Mouse (Mus musculus): Measurements from ENCODE around the gene Smim24. TPM values are rescaled to one million over a fixed set of nuclear protein-coding genes. Genes with fewer than 3 reads are reported as not detected.

The Smim24 gene
- polyA plus RNA-seq, 1 experiment from 2014 or later = 1.5 TPM

DNA sequence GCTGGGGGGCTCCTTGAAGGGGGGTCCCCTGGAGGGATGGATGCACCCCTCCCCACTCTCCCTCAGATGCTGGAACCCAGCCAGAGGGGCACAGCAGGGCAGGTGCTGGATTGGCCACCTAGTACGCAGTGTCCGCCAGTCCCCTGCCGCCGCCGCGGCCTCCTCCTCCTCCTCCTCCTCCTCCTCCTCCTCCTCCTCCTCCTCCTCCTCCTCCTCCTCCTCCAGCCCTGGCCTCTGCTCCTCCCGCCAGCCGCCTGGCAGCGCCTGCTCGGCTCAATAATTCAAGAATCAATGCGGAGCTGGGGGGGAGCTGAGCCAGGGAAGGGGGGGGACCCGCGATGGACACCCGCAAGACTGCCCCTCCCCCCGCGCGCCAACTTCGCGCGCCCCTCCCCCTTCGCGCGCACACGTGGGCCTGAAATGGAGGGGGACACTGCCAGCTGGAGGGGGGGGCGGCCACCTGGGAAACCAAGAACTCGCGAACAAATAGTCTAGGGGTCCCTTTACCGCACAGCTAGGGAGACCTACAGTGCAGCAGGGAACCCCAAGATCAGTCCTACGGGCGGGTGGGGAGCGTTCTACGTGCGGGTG, 33.3 kb downstream of the Smim24 start:
- WGBS = 0% methylated on average over 18 of the region's 33 CpGs
- Histone ChIP-seq H3K9ac (ENCODE audit: low read length) (peak overlapping the region; percentile 58), H3K27me3 (replicated peaks; ENCODE audit: control insufficient read depth, insufficient read depth, low read length) (0 out of 2 replicates have a peak, but pooled peaks cover 8% of the 10 kb centered on the region), H3K27ac (ENCODE audit: low read depth, low read length) (peak overlapping the region; percentile 40; the same call in 1 of the 2 replicates), H3K4me2 (ENCODE audit: low read length) (peak overlapping the region; percentile 71), H3K4me3 (ENCODE audit: low read depth, low read length) (peak overlapping the region; percentile 37), H3K36me3 (ENCODE audit: control insufficient read depth, insufficient read depth, low read length) (no peaks in the 10 kb centered on the region), H3K9me3 (replicated peaks; ENCODE audit: control insufficient read depth, low read length) (no peaks in the 10 kb centered on the region), H3K4me1 (ENCODE audit: control insufficient read depth, insufficient read depth, low read length) (peaks cover 22% of the 10 kb centered on the region)
- DNase-seq (ENCODE audit: low spot score) = peak; percentile 59
- no peak for ATAC-seq

GRCm38 (mm10) chr10:81426897-81427296, 34.0 kb downstream of the Smim24 start:
- Histone ChIP-seq H3K4me2 (ENCODE audit: low read length) (peak overlapping the region; percentile 71), H3K36me3 (ENCODE audit: control insufficient read depth, insufficient read depth, low read length) (no peaks in the 10 kb centered on the region), H3K27me3 (replicated peaks; ENCODE audit: control insufficient read depth, insufficient read depth, low read length) (0 out of 2 replicates have a peak, but pooled peaks cover 8% of the 10 kb centered on the region), H3K4me1 (ENCODE audit: control insufficient read depth, insufficient read depth, low read length) (peaks cover 23% of the 10 kb centered on the region), H3K27ac (ENCODE audit: low read depth, low read length) (peak overlapping the region; percentile 9; the same call in 1 of the 2 replicates), H3K9me3 (replicated peaks; ENCODE audit: control insufficient read depth, low read length) (no peaks in the 10 kb centered on the region), H3K4me3 (ENCODE audit: low read depth, low read length) (peak overlapping the region; percentile 37), H3K9ac (ENCODE audit: low read length) (peak overlapping the region; percentile 58)
- DNase-seq (ENCODE audit: low spot score) = no peak
- 1% methylated on average over 36 of the region's 38 CpGs for WGBS
- ATAC-seq = no peak

DNA sequence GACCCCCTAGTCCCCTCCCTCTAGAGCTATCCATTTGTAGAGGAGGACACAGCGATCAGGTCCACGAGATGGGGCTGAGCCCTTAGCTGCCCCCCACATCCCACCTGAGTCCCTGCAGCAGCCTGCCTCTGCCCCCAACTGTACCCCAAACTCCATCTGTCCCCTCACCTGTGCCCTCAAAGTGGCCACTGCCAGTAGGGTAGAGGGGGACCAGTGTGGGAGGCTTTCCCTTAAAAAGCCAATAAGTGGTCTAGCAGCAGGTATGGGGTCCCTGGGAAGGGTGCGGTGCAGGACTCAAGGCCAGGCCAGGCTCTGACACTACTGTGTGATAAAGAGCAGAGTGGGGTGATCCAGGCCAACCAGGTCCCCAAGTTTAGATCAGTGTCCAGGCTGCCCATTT, 34.5 kb downstream of the Smim24 start:
- H3K4me3 ChIP-seq (ENCODE audit: low read depth, low read length) = peak overlapping the region; percentile 37
- H3K27ac ChIP-seq (ENCODE audit: low read depth, low read length) = no peak overlapping the region
- ATAC-seq = no peak
- H3K4me1 ChIP-seq (ENCODE audit: control insufficient read depth, insufficient read depth, low read length) = peaks cover 23% of the 10 kb centered on the region
- H3K9me3 ChIP-seq (replicated peaks; ENCODE audit: control insufficient read depth, low read length) = no peaks in the 10 kb centered on the region
- H3K4me2 ChIP-seq (ENCODE audit: low read length) = peak overlapping the region; percentile 71
- WGBS = 33% methylated on average over 3 of the region's 3 CpGs
- H3K27me3 ChIP-seq (replicated peaks; ENCODE audit: control insufficient read depth, insufficient read depth, low read length) = 0 out of 2 replicates have a peak, but pooled peaks cover 8% of the 10 kb centered on the region
- no peaks in the 10 kb centered on the region for H3K36me3 ChIP-seq (ENCODE audit: control insufficient read depth, insufficient read depth, low read length)
- DNase-seq (ENCODE audit: low spot score) = no peak
- peak overlapping the region; percentile 58; the same call in 1 of the 2 replicates for H3K9ac ChIP-seq (ENCODE audit: low read length)

DNA sequence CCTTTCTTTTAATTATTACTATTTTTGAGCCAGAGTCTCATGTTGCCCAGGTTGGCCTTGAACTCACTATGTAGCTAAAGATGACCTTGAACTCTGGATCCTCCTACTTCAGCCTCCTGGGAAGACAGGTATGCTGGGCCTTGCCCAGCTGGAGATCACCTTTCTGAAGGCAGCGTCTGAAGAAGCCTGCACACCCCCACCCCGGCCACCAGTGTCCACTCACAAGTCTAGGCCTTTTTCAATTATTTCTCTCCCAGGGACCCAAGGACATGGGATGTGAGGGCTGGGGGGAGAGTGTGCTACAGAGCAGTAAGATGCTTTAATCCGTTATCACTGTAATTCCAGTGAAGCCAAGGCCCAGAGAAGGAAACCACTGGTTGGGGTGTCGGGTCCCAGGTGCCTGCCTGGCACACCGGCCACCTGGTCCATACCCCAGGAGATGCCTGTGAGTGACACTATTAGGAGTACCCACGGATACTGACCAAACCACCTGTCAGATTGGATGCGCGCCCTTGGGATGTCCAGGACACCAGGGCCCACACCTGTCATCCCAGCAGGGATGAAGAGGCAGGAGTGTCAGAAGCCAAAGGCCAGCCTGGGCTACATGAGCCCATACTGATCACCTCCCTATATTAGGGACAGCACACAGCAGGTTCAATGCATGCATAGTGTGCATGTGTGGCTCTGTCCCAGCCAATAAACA, 35.1 kb downstream of the Smim24 start:
- Histone ChIP-seq H3K4me3 (ENCODE audit: low read depth, low read length) (no peak overlapping the region), H3K9me3 (replicated peaks; ENCODE audit: control insufficient read depth, low read length) (no peaks in the 10 kb centered on the region), H3K4me1 (ENCODE audit: control insufficient read depth, insufficient read depth, low read length) (peaks cover 27% of the 10 kb centered on the region), H3K9ac (ENCODE audit: low read length) (no peak overlapping the region), H3K36me3 (ENCODE audit: control insufficient read depth, insufficient read depth, low read length) (no peaks in the 10 kb centered on the region), H3K27me3 (replicated peaks; ENCODE audit: control insufficient read depth, insufficient read depth, low read length) (0 out of 2 replicates have a peak, but pooled peaks cover 8% of the 10 kb centered on the region), H3K4me2 (ENCODE audit: low read length) (no peak overlapping the region), H3K27ac (ENCODE audit: low read depth, low read length) (no peak overlapping the region)
- DNase-seq (ENCODE audit: low spot score) = no peak
- ATAC-seq = no peak
- WGBS = 77% methylated on average over 8 of the region's 8 CpGs

DNA sequence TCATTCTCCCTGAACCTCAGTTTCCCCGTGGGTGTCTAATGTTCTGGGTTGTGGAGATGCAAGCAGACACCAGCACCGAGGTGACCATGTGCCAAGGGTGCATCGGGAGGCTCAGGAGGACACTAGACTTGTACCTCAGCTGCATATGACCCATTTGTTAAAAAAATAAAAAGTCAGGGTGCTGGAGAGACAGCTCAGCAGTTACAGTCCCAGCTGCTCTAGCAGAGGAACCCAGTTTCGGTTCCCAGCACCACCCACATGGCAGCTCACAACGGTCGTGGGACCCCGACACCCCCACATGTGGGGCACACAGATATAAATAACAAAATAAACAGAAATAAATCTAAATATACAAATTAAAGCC, 35.6 kb downstream of the Smim24 start:
- Histone ChIP-seq H3K9me3 (replicated peaks; ENCODE audit: control insufficient read depth, low read length) (no peaks in the 10 kb centered on the region), H3K4me2 (ENCODE audit: low read length) (no peak overlapping the region), H3K4me3 (ENCODE audit: low read depth, low read length) (no peak overlapping the region), H3K27ac (ENCODE audit: low read depth, low read length) (no peak overlapping the region; the same call in 1 of the 2 replicates), H3K9ac (ENCODE audit: low read length) (no peak overlapping the region), H3K27me3 (replicated peaks; ENCODE audit: control insufficient read depth, insufficient read depth, low read length) (0 out of 2 replicates have a peak, but pooled peaks cover 8% of the 10 kb centered on the region), H3K36me3 (ENCODE audit: control insufficient read depth, insufficient read depth, low read length) (no peaks in the 10 kb centered on the region), H3K4me1 (ENCODE audit: control insufficient read depth, insufficient read depth, low read length) (peaks cover 30% of the 10 kb centered on the region)
- no peak for ATAC-seq
- WGBS = 91% methylated on average over 7 of the region's 7 CpGs
- no peak for DNase-seq (ENCODE audit: low spot score)

GRCm38 (mm10) chr10:81429092-81429491, 36.2 kb downstream of the Smim24 start:
- 35% methylated on average over 2 of the region's 2 CpGs for WGBS
- 0 out of 2 replicates have a peak overlapping the region, but pooled peaks have one; percentile 77 for H3K4me3 ChIP-seq (ENCODE audit: low read depth, low read length)
- H3K9me3 ChIP-seq (replicated peaks; ENCODE audit: control insufficient read depth, low read length) = no peaks in the 10 kb centered on the region
- peaks cover 32% of the 10 kb centered on the region for H3K4me1 ChIP-seq (ENCODE audit: control insufficient read depth, insufficient read depth, low read length)
- ATAC-seq (no peak), DNase-seq (ENCODE audit: low spot score) (no peak)
- no peak overlapping the region for H3K27ac ChIP-seq (ENCODE audit: low read depth, low read length)
- H3K4me2 ChIP-seq (ENCODE audit: low read length) = peak overlapping the region; percentile 88
- H3K9ac ChIP-seq (ENCODE audit: low read length) = no peak overlapping the region
- H3K27me3 ChIP-seq (replicated peaks; ENCODE audit: control insufficient read depth, insufficient read depth, low read length) = 0 out of 2 replicates have a peak, but pooled peaks cover 8% of the 10 kb centered on the region
- no peaks in the 10 kb centered on the region for H3K36me3 ChIP-seq (ENCODE audit: control insufficient read depth, insufficient read depth, low read length)

- ATAC-seq = peak; percentile 5
- H3K9me3 ChIP-seq (replicated peaks; ENCODE audit: control insufficient read depth, low read length) = no peaks in the 10 kb centered on the region
- H3K4me1 ChIP-seq (ENCODE audit: control insufficient read depth, insufficient read depth, low read length) = peaks cover 29% of the 10 kb centered on the region
- H3K27ac ChIP-seq (ENCODE audit: low read depth, low read length) = peak overlapping the region; percentile 92
- peak overlapping the region; percentile 88 for H3K4me2 ChIP-seq (ENCODE audit: low read length)
- peak overlapping the region; percentile 77 for H3K4me3 ChIP-seq (ENCODE audit: low read depth, low read length)
- 0 out of 2 replicates have a peak, but pooled peaks cover 8% of the 10 kb centered on the region for H3K27me3 ChIP-seq (replicated peaks; ENCODE audit: control insufficient read depth, insufficient read depth, low read length)
- under 1% methylated on average over 20 of the region's 20 CpGs for WGBS
- DNase-seq (ENCODE audit: low spot score) = peak; percentile 87
- H3K9ac ChIP-seq (ENCODE audit: low read length) = peak overlapping the region; percentile 90
- H3K36me3 ChIP-seq (ENCODE audit: control insufficient read depth, insufficient read depth, low read length) = no peaks in the 10 kb centered on the region
Observed at GRCm38 (mm10) chr10:81429605-81430061, 36.8 kb downstream of the Smim24 start.

DNA sequence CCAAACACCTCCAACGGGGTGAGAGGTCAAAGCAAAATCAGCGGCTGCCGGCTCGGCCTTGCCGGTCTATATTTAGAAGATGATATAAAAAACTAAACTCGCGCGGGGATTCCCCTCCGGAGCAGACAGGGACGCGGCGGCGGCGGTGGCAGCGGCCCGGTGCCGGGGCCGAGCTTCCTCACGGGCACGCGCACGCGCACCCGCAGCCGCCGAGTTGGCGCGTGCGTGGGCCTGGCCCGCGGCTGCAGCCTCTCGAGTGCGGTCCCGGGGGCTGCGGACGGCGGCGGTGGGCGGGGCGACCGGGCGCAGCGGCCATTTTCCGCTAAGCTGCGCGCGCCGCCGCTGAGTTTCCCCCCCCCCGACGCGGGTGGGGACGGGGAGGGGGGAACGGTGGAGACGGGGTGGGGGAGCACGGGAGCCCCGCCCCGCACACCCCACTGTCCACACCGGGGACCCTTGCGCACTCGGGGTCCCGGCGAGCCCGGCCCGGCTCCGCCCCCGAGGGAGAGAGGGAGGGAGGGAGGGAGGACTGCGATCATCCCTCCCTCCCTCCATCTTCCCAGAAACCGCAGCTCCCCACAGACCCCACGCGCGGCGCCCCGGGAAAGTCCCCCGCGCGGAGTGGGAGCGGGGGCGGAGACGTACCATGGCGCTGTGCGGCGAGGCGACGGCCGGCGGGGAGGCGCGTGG, 37.4 kb downstream of the Smim24 start:
- Histone ChIP-seq H3K9ac (ENCODE audit: low read length) (peak overlapping the region; percentile 90), H3K9me3 (replicated peaks; ENCODE audit: control insufficient read depth, low read length) (no peaks in the 10 kb centered on the region), H3K36me3 (ENCODE audit: control insufficient read depth, insufficient read depth, low read length) (no peaks in the 10 kb centered on the region), H3K4me1 (ENCODE audit: control insufficient read depth, insufficient read depth, low read length) (peaks cover 30% of the 10 kb centered on the region), H3K27ac (ENCODE audit: low read depth, low read length) (peak overlapping the region; percentile 92), H3K4me3 (ENCODE audit: low read depth, low read length) (peak overlapping the region; percentile 77), H3K27me3 (replicated peaks; ENCODE audit: control insufficient read depth, insufficient read depth, low read length) (0 out of 2 replicates have a peak, but pooled peaks cover 8% of the 10 kb centered on the region), H3K4me2 (ENCODE audit: low read length) (peak overlapping the region; percentile 88)
- DNase-seq (ENCODE audit: low spot score) = peak; percentile 81
- under 1% methylated on average over 45 of the region's 89 CpGs for WGBS
- peak; percentile 29 for ATAC-seq

Measured in forebrain, embryonic 14.5 days (tissue).